Mouse (Mus musculus) cerebellum, postnatal 14 days (tissue): ENCODE measurements around the gene Pknox2.

Experiments used
- DNase-seq, 2 experiments: peaks; one replicate each; pipeline ENCODE4 v3.0.0; 2021; ENCODE audit warnings: mixed read lengths in 2 of 2

Gene Pknox2

GRCm38 (mm10) chr9:37139514-37139913 is 7.7 kb downstream of the Pknox2 start:
- DNase-seq = no peak

GRCm38 (mm10) chr9:37138883-37139282 is 8.3 kb downstream of the Pknox2 start:
- no peak for DNase-seq

- peak in 1 of 2 experiments; percentile 23 for DNase-seq
These were observed 10.9 kb downstream of the Pknox2 start for GRCm38 (mm10) chr9:37136340-37136739.

- DNase-seq = no peak
These were observed 13.7 kb downstream of the Pknox2 start for GRCm38 (mm10) chr9:37133495-37133894.

- DNase-seq = no peak
These were observed 18.2 kb downstream of the Pknox2 start for GRCm38 (mm10) chr9:37129046-37129445.

- DNase-seq = no peak
These were observed 21.0 kb downstream of the Pknox2 start for GRCm38 (mm10) chr9:37126197-37126596.

- DNase-seq = peak; percentile 65 to 75
These were observed 22.3 kb downstream of the Pknox2 start for GRCm38 (mm10) chr9:37124696-37125480.

GRCm38 (mm10) chr9:37123384-37123783 is 23.8 kb downstream of the Pknox2 start:
- no peak for DNase-seq

- peak; percentile 67 to 77 for DNase-seq
These were observed 24.2 kb downstream of the Pknox2 start for GRCm38 (mm10) chr9:37122971-37123370.

- DNase-seq = peak; percentile 85
These were observed 24.8 kb downstream of the Pknox2 start for GRCm38 (mm10) chr9:37122381-37122780.

GRCm38 (mm10) chr9:37121761-37122331 is 25.4 kb downstream of the Pknox2 start:
- no peak for DNase-seq

GRCm38 (mm10) chr9:37120801-37121200 is 26.4 kb downstream of the Pknox2 start:
- peak; percentile 37 for DNase-seq

GRCm38 (mm10) chr9:37117529-37117928 is 29.7 kb downstream of the Pknox2 start:
- DNase-seq = no peak

- no peak for DNase-seq
These were observed 30.4 kb downstream of the Pknox2 start for GRCm38 (mm10) chr9:37116632-37117413.

- DNase-seq = no peak
These were observed 31.4 kb downstream of the Pknox2 start for GRCm38 (mm10) chr9:37115820-37116219.

- no peak for DNase-seq
These were observed 32.6 kb downstream of the Pknox2 start for GRCm38 (mm10) chr9:37114286-37115267.

- peak in 1 of 2 experiments; percentile 22 for DNase-seq
These were observed 39.7 kb downstream of the Pknox2 start for GRCm38 (mm10) chr9:37107546-37107945.

- DNase-seq = peak; percentile 65 to 68
These were observed 40.4 kb downstream of the Pknox2 start for GRCm38 (mm10) chr9:37106808-37107207.

- DNase-seq = no peak
These were observed 43.0 kb downstream of the Pknox2 start for GRCm38 (mm10) chr9:37104249-37104648.

- DNase-seq = no peak
These were observed 43.4 kb downstream of the Pknox2 start for GRCm38 (mm10) chr9:37103778-37104177.

GRCm38 (mm10) chr9:37101059-37101940 is 45.9 kb downstream of the Pknox2 start:
- DNase-seq = no peak
